Mouse (Mus musculus) pancreas, adult 10 weeks (tissue): ENCODE measurements around the gene Gm11037. TPM values are rescaled to one million over a fixed set of nuclear protein-coding genes. Genes with fewer than 3 reads are reported as not detected.

ENCODE experiments used
- polyA plus RNA-seq: library from polyadenylated mRNA; stranded (reverse); fragments of 350-450 nt; fragmentation: Illumina TruSeq; extraction: RNeasy Lipid Tissue Mini Kit (QIAGEN cat#74804); gene quantifications from one replicate; pipeline ENCODE4 v1.2.3, GENCODE M21; 2015; ENCODE audit warnings: low read depth, low replicate concordance; ENCODE audit not compliant: insufficient read depth

The Gm11037 gene
- polyA plus RNA-seq: not detected

DNA sequence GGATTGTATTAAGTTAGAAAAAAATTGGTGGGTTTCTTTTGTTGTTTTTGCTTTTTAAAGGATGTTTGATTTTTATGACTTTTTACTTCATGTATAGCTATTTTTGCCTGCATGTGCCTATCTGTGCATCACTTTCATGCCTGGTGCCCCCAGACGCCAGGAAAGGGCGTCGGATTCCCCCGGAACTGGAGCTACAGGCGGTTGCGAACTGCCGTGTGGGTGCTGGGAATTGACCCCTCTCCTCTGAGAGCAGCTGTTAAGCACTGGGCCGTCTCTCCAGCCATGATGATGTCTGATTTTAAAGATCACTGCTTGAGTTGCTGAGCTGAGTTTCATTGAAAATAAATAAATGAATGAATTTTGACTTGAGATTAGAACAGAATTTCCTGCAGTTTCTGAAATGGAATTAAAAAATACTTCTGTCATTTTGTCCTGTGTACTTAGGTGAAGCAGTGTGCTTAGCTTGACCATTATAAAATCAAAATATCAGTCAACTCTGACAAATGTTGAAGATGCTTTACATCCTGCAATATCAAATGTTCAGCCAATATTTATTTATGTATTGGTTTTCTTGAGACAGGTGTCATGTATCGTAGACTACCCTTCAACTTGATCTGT lies at the start of gene Gm11037:
TSS of gene Gm11037 (plus strand) at position 568 of the 618 bp plus-strand sequence.

DNA sequence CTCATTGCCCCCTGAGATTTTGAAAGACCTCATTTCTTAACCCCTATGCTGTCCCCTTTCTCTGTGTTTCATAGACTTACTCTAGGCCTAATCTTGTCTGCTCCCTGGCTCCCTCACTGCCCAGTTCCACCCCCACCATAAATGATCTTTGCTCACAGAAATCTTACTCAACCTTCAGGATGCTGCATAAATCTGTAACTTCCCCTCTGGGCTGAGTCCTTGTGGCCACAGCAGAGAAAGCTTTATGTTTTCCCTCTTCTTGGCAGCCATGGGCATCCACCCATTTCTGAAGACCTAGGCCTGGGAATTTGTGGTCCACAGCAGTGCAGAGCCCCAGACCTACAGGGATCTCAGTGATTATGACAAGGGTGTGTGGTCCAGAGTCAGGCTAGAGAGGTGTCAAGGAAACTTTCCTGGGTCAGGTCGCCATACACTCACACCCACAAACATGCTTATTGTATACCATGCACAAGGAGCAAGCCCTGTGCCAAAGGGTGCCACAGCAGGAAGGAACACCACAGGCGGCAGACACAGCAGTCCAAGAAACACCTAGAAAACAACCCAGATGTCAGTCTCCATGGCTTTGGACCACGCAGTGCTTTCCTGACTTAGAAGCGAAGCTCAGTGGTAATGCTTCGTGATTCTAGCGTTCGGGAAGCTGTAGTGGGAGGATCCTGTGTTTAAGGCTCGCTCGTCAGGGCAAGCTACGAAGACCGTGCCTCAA lies 46.5 kb upstream of the Gm11037 start, which contains the start of gene Siglec1:
TSS of gene Siglec1 (minus strand) at position 99 of the 724 bp plus-strand sequence.

GRCm38 (mm10) chr2:131127161-131127730 lies 6.1 kb upstream of the Gm11037 start, which contains the start of gene Hspa12b:
Gene Hspa12b (plus strand): TSS chr2:131127280.

DNA sequence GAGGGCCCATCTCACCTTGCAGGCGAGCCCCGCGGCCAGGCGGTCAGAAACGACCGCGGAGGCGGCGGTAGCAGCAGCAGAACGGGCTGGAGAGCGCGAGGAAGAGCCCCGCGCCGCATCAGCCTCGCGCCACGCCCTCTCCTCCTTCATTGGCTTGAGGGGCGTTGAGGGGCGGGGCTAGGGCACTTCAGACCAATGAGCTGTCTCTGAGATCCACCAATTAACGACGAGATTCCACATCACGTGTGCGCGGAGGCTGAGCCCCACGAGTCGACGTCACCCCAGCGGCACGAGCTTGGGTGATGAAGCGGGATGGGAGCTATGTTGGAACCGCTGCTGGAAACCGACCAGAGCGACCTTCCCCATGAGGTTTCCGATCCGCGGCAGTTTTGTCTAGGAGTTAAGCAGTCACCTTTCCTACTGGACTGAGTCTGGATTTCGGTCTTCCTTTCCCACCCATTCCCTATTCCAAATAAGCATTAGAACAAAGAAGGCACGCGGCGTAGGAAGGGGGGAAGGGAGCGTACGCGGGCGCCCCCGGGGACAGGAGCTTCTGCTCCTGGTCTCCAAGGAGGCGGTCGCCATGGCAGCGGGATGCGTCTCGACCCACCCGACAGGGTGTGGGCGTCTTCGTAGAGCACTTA lies 26.8 kb downstream of the Gm11037 start, which contains the start of gene 1700037H04Rik:
TSS of gene 1700037H04Rik (minus strand) at position 144 of the 644 bp plus-strand sequence.

DNA sequence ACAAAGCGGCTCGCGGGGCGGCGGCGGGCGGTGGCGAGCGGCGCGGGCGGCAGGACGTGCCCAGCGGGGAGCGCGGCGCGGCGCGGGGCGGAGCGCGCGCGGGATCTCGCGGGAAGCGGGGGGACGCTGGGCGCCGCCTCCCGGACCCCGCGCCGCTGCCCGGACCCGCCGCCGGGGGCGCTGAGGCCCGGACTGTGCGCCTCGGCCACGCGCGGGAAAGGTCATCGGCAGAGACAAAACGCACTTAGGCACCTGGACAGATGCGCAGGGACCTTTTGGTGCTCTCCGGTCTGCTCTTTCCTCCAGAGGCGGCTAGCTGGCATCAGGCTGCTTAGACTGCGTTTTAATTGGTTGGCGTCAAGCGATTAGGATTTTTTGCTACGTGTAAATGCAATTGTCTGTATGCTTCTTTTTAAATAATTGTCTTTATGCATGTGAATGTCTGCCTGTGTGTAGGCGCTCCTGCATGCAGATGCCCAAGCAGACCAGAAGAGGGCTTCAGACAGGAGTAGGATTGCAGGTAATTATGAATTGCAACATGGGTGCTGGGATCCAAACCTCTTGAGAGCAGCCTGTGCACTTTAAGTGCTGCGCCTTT lies 46.8 kb downstream of the Gm11037 start, which contains the start of gene Cenpb:
TSS of gene Cenpb (minus strand) at position 78 of the 598 bp plus-strand sequence.

Other genes with a start within 250 kb of the Gm11037 start
- gene 4930402H24Rik, start 227.1 kb upstream of the Gm11037 start, polyA plus RNA-seq: 7.2 TPM
- gene Atrn, start 227.0 kb upstream of the Gm11037 start, polyA plus RNA-seq: 3.9 TPM
- gene Gfra4, start 90.4 kb upstream of the Gm11037 start, polyA plus RNA-seq: 2.2 TPM
- 28.8 TPM for gene Adam33, start 69.7 kb upstream of the Gm11037 start, polyA plus RNA-seq
- gene Siglec1, start 46.7 kb upstream of the Gm11037 start, polyA plus RNA-seq: 0.44 TPM
- gene Hspa12b, start 6.2 kb upstream of the Gm11037 start, polyA plus RNA-seq: 6.4 TPM
- gene 1700037H04Rik, start 26.6 kb downstream of the Gm11037 start, polyA plus RNA-seq: 3.5 TPM
- 14.3 TPM for gene Cenpb, start 46.6 kb downstream of the Gm11037 start, polyA plus RNA-seq
- 1.2 TPM for gene Cdc25b, start 53.5 kb downstream of the Gm11037 start, polyA plus RNA-seq
- 5.1 TPM for gene Spef1, start 53.8 kb downstream of the Gm11037 start, polyA plus RNA-seq
- 7.0 TPM for gene Ap5s1, start 73.6 kb downstream of the Gm11037 start, polyA plus RNA-seq
- 7.2 TPM for gene Mavs, start 100.6 kb downstream of the Gm11037 start, polyA plus RNA-seq
- gene Pank2, start 129.0 kb downstream of the Gm11037 start, polyA plus RNA-seq: 14.5 TPM
- 0.52 TPM for gene Rnf24, start 219.4 kb downstream of the Gm11037 start, polyA plus RNA-seq